Mouse (Mus musculus) ES-CJ7 (cell line): ENCODE measurements around the gene Paxip1.

Experiments used
- DNase-seq: peaks from one replicate; pipeline ENCODE4 v3.0.0; 2011; ENCODE audit warnings: low read depth, low spot score

Gene Paxip1

GRCm38 (mm10) chr5:27791303-27792172 is at the start of gene Paxip1:
Paxip1 (minus strand) TSS chr5:27791691.
- DNase-seq = peak; percentile 96

GRCm38 (mm10) chr5:27838061-27838460 is 46.6 kb upstream of the Paxip1 start:
- peak; percentile 41 for DNase-seq

- no peak for DNase-seq
These were observed 43.6 kb upstream of the Paxip1 start for GRCm38 (mm10) chr5:27835096-27835495.

- no peak for DNase-seq
These were observed 36.5 kb upstream of the Paxip1 start for GRCm38 (mm10) chr5:27827971-27828370.

GRCm38 (mm10) chr5:27821161-27821560 is 29.7 kb upstream of the Paxip1 start:
- DNase-seq = no peak

- DNase-seq = peak; percentile 94
These were observed 27.6 kb upstream of the Paxip1 start for GRCm38 (mm10) chr5:27818840-27819672.

- peak; percentile 87 for DNase-seq
These were observed 22.8 kb upstream of the Paxip1 start for GRCm38 (mm10) chr5:27814282-27814681.

GRCm38 (mm10) chr5:27793923-27794322 is 2.4 kb upstream of the Paxip1 start:
- peak; percentile 86 for DNase-seq

GRCm38 (mm10) chr5:27792531-27793205 is 1.2 kb upstream of the Paxip1 start:
- DNase-seq = peak; percentile 31

- DNase-seq = no peak
These were observed 631 bp upstream of the Paxip1 start for GRCm38 (mm10) chr5:27792173-27792470.

- no peak for DNase-seq
These were observed 592 bp downstream of the Paxip1 start for GRCm38 (mm10) chr5:27790910-27791288.

- no peak for DNase-seq
These were observed 1.2 kb downstream of the Paxip1 start for GRCm38 (mm10) chr5:27790086-27790909.

GRCm38 (mm10) chr5:27789586-27789985 is 1.9 kb downstream of the Paxip1 start:
- DNase-seq = no peak

GRCm38 (mm10) chr5:27783381-27783780 is 8.1 kb downstream of the Paxip1 start:
- DNase-seq = no peak

- no peak for DNase-seq
These were observed 23.5 kb downstream of the Paxip1 start for GRCm38 (mm10) chr5:27767948-27768347.

GRCm38 (mm10) chr5:27765780-27766179 is 25.7 kb downstream of the Paxip1 start:
- no peak for DNase-seq

GRCm38 (mm10) chr5:27744944-27745343 is 46.5 kb downstream of the Paxip1 start:
- DNase-seq = no peak

GRCm38 (mm10) chr5:27739216-27739615 is 52.3 kb downstream of the Paxip1 start:
- no peak for DNase-seq

GRCm38 (mm10) chr5:27737168-27737567 is 54.3 kb downstream of the Paxip1 start:
- peak; percentile 91 for DNase-seq

- DNase-seq = no peak
These were observed 59.1 kb downstream of the Paxip1 start for GRCm38 (mm10) chr5:27732288-27732868.

- no peak for DNase-seq
These were observed 60.1 kb downstream of the Paxip1 start for GRCm38 (mm10) chr5:27731392-27731791.
